Mouse (Mus musculus) forebrain, embryonic 15.5 days (tissue): ENCODE measurements around the gene B4galt7. TPM values are rescaled to one million over a fixed set of nuclear protein-coding genes. Genes with fewer than 3 reads are reported as not detected.
"Not testable (repeated sequence)": the region's sequence is repeated elsewhere in the genome, so short reads cannot be mapped to it uniquely, and the experiment has no call there.

Experiments used
- ATAC-seq: fragments of 200-750 bp; cut with Nextera tagmentation; replicated peaks from 2 replicates; pipeline ENCODE4 v1.8.0; 2017; ENCODE audit warnings: mild to moderate bottlenecking, moderate TSS enrichment, moderate library complexity
- H3K27ac ChIP-seq: fragments of 300-500 bp; sonication (generic); replicated peaks from 2 replicates; pipeline ENCODE4 v1.5.1; 2015; ENCODE audit warnings: mild to moderate bottlenecking, inconsistent platforms
- H3K27me3 ChIP-seq: fragments of 300-500 bp; sonication (generic); 2 replicates; pipeline ENCODE4 v1.6.1; 2015; ENCODE audit warnings: inconsistent platforms
- H3K36me3 ChIP-seq: fragments of 300-500 bp; sonication (generic); 2 replicates; pipeline ENCODE4 v1.6.1; 2015; ENCODE audit warnings: mild to moderate bottlenecking, inconsistent platforms
- H3K4me1 ChIP-seq: fragments of 300-500 bp; sonication (generic); 2 replicates; pipeline ENCODE4 v1.6.1; 2015; ENCODE audit warnings: inconsistent platforms
- H3K4me2 ChIP-seq: fragments of 300-500 bp; sonication (generic); replicated peaks from 2 replicates; pipeline ENCODE4 v1.6.1; 2015; ENCODE audit warnings: mild to moderate bottlenecking, inconsistent platforms
- H3K4me3 ChIP-seq: fragments of 300-500 bp; sonication (generic); 2 replicates; pipeline ENCODE4 v1.5.1; 2015; ENCODE audit warnings: mild to moderate bottlenecking, inconsistent platforms
- H3K9ac ChIP-seq: fragments of 300-500 bp; sonication (generic); replicated peaks from 2 replicates; pipeline ENCODE4 v1.6.1; 2015; ENCODE audit warnings: mild to moderate bottlenecking, inconsistent platforms
- H3K9me3 ChIP-seq: fragments of 300-500 bp; sonication (generic); 2 replicates; pipeline ENCODE4 v1.6.1; 2016; ENCODE audit warnings: inconsistent platforms
- WGBS: fragments of 180-500 bp; shearing (Covaris S2); methylation state at CpG from one replicate; pipeline ENCODE4 v1.1.7; 2015; ENCODE audit warnings: mixed read lengths; 5-methylcytosine and 5-hydroxymethylcytosine counted together
- polyA plus RNA-seq: library from polyadenylated mRNA; unstranded; fragments of >200 nt; fragmentation: Nextera tagmentation; extraction: Ambion mirVana; gene quantifications from 2 replicates; pipeline ENCODE4 v1.2.1, GENCODE M21; 2015

Gene B4galt7
- polyA plus RNA-seq, 1 experiment from 2014 or later: 36.2 TPM

- peak overlapping the region; percentile 60; the same call in 1 of the 2 replicates for H3K4me3 ChIP-seq
- no peak for ATAC-seq
- no peaks in the 10 kb centered on the region for H3K9me3 ChIP-seq
- WGBS: 92% methylated on average over 14 of the region's 14 CpGs
- H3K4me1 ChIP-seq: peaks cover 14% of the 10 kb centered on the region
- H3K4me2 ChIP-seq: peak overlapping the region; percentile 72
- peaks cover 45% of the 10 kb centered on the region for H3K36me3 ChIP-seq
- H3K27ac ChIP-seq: no peak overlapping the region
- H3K27me3 ChIP-seq: no peaks in the 10 kb centered on the region
- H3K9ac ChIP-seq: no peak overlapping the region
These were observed 36.7 kb downstream of the B4galt7 start for GRCm38 (mm10) chr13:55636185-55636983.

GRCm38 (mm10) chr13:55640480-55640879 is 40.8 kb downstream of the B4galt7 start:
- not testable (repeated sequence) for H3K27me3 ChIP-seq, H3K4me2 ChIP-seq, H3K9ac ChIP-seq, H3K27ac ChIP-seq, H3K4me3 ChIP-seq, H3K9me3 ChIP-seq, ATAC-seq
- peaks cover 37% of the 10 kb centered on the region for H3K36me3 ChIP-seq
- 49% methylated on average over 8 of the region's 8 CpGs for WGBS
- peaks cover 13% of the 10 kb centered on the region for H3K4me1 ChIP-seq

GRCm38 (mm10) chr13:55644525-55644924 is 44.8 kb downstream of the B4galt7 start:
- H3K27ac ChIP-seq: no peak overlapping the region
- H3K27me3 ChIP-seq: no peaks in the 10 kb centered on the region
- no peaks in the 10 kb centered on the region for H3K4me1 ChIP-seq
- ATAC-seq: no peak
- H3K4me2 ChIP-seq: no peak overlapping the region
- peaks cover 64% of the 10 kb centered on the region for H3K36me3 ChIP-seq
- no peaks in the 10 kb centered on the region for H3K9me3 ChIP-seq
- WGBS: 90% methylated on average over 2 of the region's 2 CpGs
- H3K4me3 ChIP-seq: no peak overlapping the region
- no peak overlapping the region for H3K9ac ChIP-seq

GRCm38 (mm10) chr13:55650098-55650497 is 50.4 kb downstream of the B4galt7 start:
- H3K4me1 ChIP-seq: no peaks in the 10 kb centered on the region
- H3K9me3 ChIP-seq: no peaks in the 10 kb centered on the region
- WGBS: 92% methylated on average over 12 of the region's 12 CpGs
- H3K4me3 ChIP-seq: no peak overlapping the region
- no peak overlapping the region for H3K27ac ChIP-seq
- H3K4me2 ChIP-seq: no peak overlapping the region
- no peaks in the 10 kb centered on the region for H3K27me3 ChIP-seq
- H3K9ac ChIP-seq: no peak overlapping the region
- H3K36me3 ChIP-seq: peaks cover 99% of the 10 kb centered on the region
- ATAC-seq: no peak

GRCm38 (mm10) chr13:55650980-55651379 is 51.3 kb downstream of the B4galt7 start:
- Histone ChIP-seq H3K27me3 (no peaks in the 10 kb centered on the region), H3K4me2 (no peak overlapping the region), H3K27ac (no peak overlapping the region), H3K9ac (no peak overlapping the region), H3K4me1 (no peaks in the 10 kb centered on the region), H3K36me3 (peaks cover 99% of the 10 kb centered on the region), H3K9me3 (no peaks in the 10 kb centered on the region), H3K4me3 (no peak overlapping the region)
- no peak for ATAC-seq
- WGBS: 95% methylated on average over 6 of the region's 6 CpGs

Other genes starting within 250 kb of the B4galt7 start
- gene Lman2, start 237.1 kb upstream of the B4galt7 start, polyA plus RNA-seq: 56.7 and 58.0 TPM in 2 replicates
- gene Rgs14, start 230.2 kb upstream of the B4galt7 start, polyA plus RNA-seq: 0.37 and 0.81 TPM in 2 replicates
- gene Slc34a1, start 201.7 kb upstream of the B4galt7 start, polyA plus RNA-seq: not detected in 2 replicates
- 0.63 TPM in 1 of 2 replicates, not detected in the other for gene Pfn3, start 184.7 kb upstream of the B4galt7 start, polyA plus RNA-seq
- gene F12, start 173.1 kb upstream of the B4galt7 start, polyA plus RNA-seq: 0.09 TPM in 1 of 2 replicates, not detected in the other
- gene Grk6, start 154.8 kb upstream of the B4galt7 start, polyA plus RNA-seq: 46.1 and 47.6 TPM in 2 replicates
- 3.2 and 3.4 TPM in 2 replicates for gene Prr7, start 135.6 kb upstream of the B4galt7 start, polyA plus RNA-seq
- gene Dbn1, start 111.8 kb upstream of the B4galt7 start, polyA plus RNA-seq: 732 and 750 TPM in 2 replicates
- gene Pdlim7, start 86.2 kb upstream of the B4galt7 start, polyA plus RNA-seq: 135 and 138 TPM in 2 replicates
- 3.6 and 4.0 TPM in 2 replicates for gene Dok3, start 70.6 kb upstream of the B4galt7 start, polyA plus RNA-seq
- gene Ddx41, start 63.2 kb upstream of the B4galt7 start, polyA plus RNA-seq: 67.2 and 68.4 TPM in 2 replicates
- gene Fam193b, start 28.8 kb upstream of the B4galt7 start, polyA plus RNA-seq: 62.4 and 64.3 TPM in 2 replicates
- 95.0 and 113 TPM in 2 replicates for gene Tmed9, start 26.2 kb upstream of the B4galt7 start, polyA plus RNA-seq
- 97.2 and 97.4 TPM in 2 replicates for gene Caml, start 23.1 kb downstream of the B4galt7 start, polyA plus RNA-seq
- gene Ddx46, start 35.1 kb downstream of the B4galt7 start, polyA plus RNA-seq: 33.8 TPM in 2 replicates
- gene B230219D22Rik, start 93.2 kb downstream of the B4galt7 start, polyA plus RNA-seq: 70.6 and 70.8 TPM in 2 replicates
- gene Txndc15, start 114.8 kb downstream of the B4galt7 start, polyA plus RNA-seq: 119 and 121 TPM in 2 replicates
- 18.4 and 21.0 TPM in 2 replicates for gene Pcbd2, start 127.5 kb downstream of the B4galt7 start, polyA plus RNA-seq
- not detected in 2 replicates for gene Catsper3, start 184.7 kb downstream of the B4galt7 start, polyA plus RNA-seq
- gene Pitx1, start 236.3 kb downstream of the B4galt7 start, polyA plus RNA-seq: not detected in 2 replicates